Mouse (Mus musculus) heart, postnatal 0 days (tissue): ENCODE results near the gene Ythdc1. TPM values are rescaled to one million over a fixed set of nuclear protein-coding genes. Genes with fewer than 3 reads are reported as not detected.
A peak's percentile ranks its signal among the peaks of the same experiment; 100 is the strongest.

Experiments used
- ATAC-seq: fragments of 200-750 bp; cut with Nextera tagmentation; 2 replicates; pipeline ENCODE4 v1.8.0; 2017; ENCODE audit warnings: low read depth, moderate number of reproducible peaks, moderate library complexity; ENCODE audit not compliant: insufficient read depth
- DNase-seq: peaks from one replicate; pipeline ENCODE4 v3.0.0-alpha.2; 2016; ENCODE audit warnings: low spot score
- H3K27ac ChIP-seq: fragments of 300-500 bp; sonication (generic); 2 replicates; pipeline ENCODE4 v1.5.1; 2014; ENCODE audit warnings: low read depth, mild to moderate bottlenecking
- H3K27me3 ChIP-seq: fragments of 300-500 bp; sonication (generic); 2 replicates; pipeline ENCODE4 v1.6.1; 2014; ENCODE audit warnings: low read length, mixed read lengths; ENCODE audit not compliant: control insufficient read depth, insufficient read depth
- H3K36me3 ChIP-seq: fragments of 300-500 bp; sonication (generic); replicated peaks from 2 replicates; pipeline ENCODE4 v1.6.1; 2014; ENCODE audit warnings: low read length, mixed read lengths; ENCODE audit not compliant: control insufficient read depth, insufficient read depth
- H3K4me1 ChIP-seq: fragments of 300-500 bp; sonication (generic); 2 replicates; pipeline ENCODE4 v1.6.1; 2014; ENCODE audit warnings: antibody characterized with exemption; ENCODE audit not compliant: control insufficient read depth, insufficient read depth
- H3K4me2 ChIP-seq: fragments of 300-500 bp; sonication (generic); 2 replicates; pipeline ENCODE4 v1.6.1; 2014; ENCODE audit warnings: low read depth, mild to moderate bottlenecking, low read length, moderate library complexity
- H3K4me3 ChIP-seq: fragments of 300-500 bp; sonication (generic); 2 replicates; pipeline ENCODE4 v1.5.1; 2014; ENCODE audit warnings: low read depth, low read length
- H3K9ac ChIP-seq: fragments of 300-500 bp; sonication (generic); replicated peaks from 2 replicates; pipeline ENCODE4 v1.6.1; 2014; ENCODE audit warnings: low read depth, low read length, mixed read lengths
- H3K9me3 ChIP-seq: fragments of 300-500 bp; sonication (generic); replicated peaks from 2 replicates; pipeline ENCODE4 v1.6.1; 2016; ENCODE audit warnings: low read length; ENCODE audit not compliant: control insufficient read depth
- CTCF ChIP-seq: IDR thresholded peaks from 2 replicates; pipeline ENCODE4 v1.5.1; 2016; ENCODE audit warnings: antibody characterized with exemption, control low read depth, low read depth
- EP300 ChIP-seq: IDR thresholded peaks from 2 replicates; pipeline ENCODE4 v1.6.1; 2016; ENCODE audit warnings: antibody characterized with exemption, low read depth
- WGBS: fragments of 180-500 bp; shearing (Covaris S2); extraction: QIAGEN DNeasy Blood & Tissue Kit; methylation state at CpG from one replicate; pipeline ENCODE4 v1.1.7; 2014; 5-methylcytosine and 5-hydroxymethylcytosine counted together
- polyA plus RNA-seq: library from polyadenylated mRNA; unstranded; fragments of >200 nt; fragmentation: Nextera tagmentation; extraction: Ambion mirVana; gene quantifications from 2 replicates; pipeline ENCODE4 v1.2.1, GENCODE M21; 2015
- total RNA-seq: library from RNA; depleted of rRNA; stranded (reverse); fragments of >200 nt; gene quantifications from 2 replicates; pipeline ENCODE4 v1.2.3, GENCODE M21; 2014; ENCODE audit warnings: low replicate concordance

Ythdc1 gene
- total and polyA plus RNA-seq, 2 experiments from 2014 or later, result 16.9 to 20.0 TPM

GRCm38 (mm10) chr5:86783059-86783458, 21.0 kb upstream of the Ythdc1 start:
- no peaks in the 10 kb centered on the region for H3K4me1 ChIP-seq
- H3K36me3 ChIP-seq, result no peaks in the 10 kb centered on the region
- H3K4me2 ChIP-seq, result no peak overlapping the region
- H3K4me3 ChIP-seq, result no peak overlapping the region
- ATAC-seq, result no peak
- TF ChIP-seq CTCF, result no peak
- TF ChIP-seq EP300, result no peak
- no peaks in the 10 kb centered on the region for H3K27me3 ChIP-seq
- no peak for DNase-seq
- WGBS, result 53% methylated on average over 8 of the region's 8 CpGs
- 0 out of 2 replicates have a peak, but pooled peaks cover 2% of the 10 kb centered on the region for H3K9me3 ChIP-seq
- H3K27ac ChIP-seq, result no peak overlapping the region
- H3K9ac ChIP-seq, result no peak overlapping the region

- ATAC-seq (no peak), DNase-seq (no peak)
- H3K27ac ChIP-seq, result no peak overlapping the region
- H3K4me3 ChIP-seq, result no peak overlapping the region
- H3K9ac ChIP-seq, result no peak overlapping the region
- no peaks in the 10 kb centered on the region for H3K36me3 ChIP-seq
- no peaks in the 10 kb centered on the region for H3K27me3 ChIP-seq
- TF ChIP-seq EP300 (no peak), CTCF (no peak)
- 87% methylated on average over 1 of the region's 1 CpGs for WGBS
- H3K9me3 ChIP-seq, result no peaks in the 10 kb centered on the region
- H3K4me1 ChIP-seq, result no peaks in the 10 kb centered on the region
- no peak overlapping the region for H3K4me2 ChIP-seq
Measured at GRCm38 (mm10) chr5:86784205-86784604, 19.8 kb upstream of the Ythdc1 start.

- Histone ChIP-seq H3K4me2 (no peak overlapping the region), H3K36me3 (no peaks in the 10 kb centered on the region), H3K4me3 (no peak overlapping the region), H3K9me3 (no peaks in the 10 kb centered on the region), H3K4me1 (no peaks in the 10 kb centered on the region), H3K9ac (no peak overlapping the region), H3K27ac (no peak overlapping the region), H3K27me3 (no peaks in the 10 kb centered on the region)
- 61% methylated on average over 1 of the region's 1 CpGs for WGBS
- TF ChIP-seq CTCF (no peak), EP300 (no peak)
- ATAC-seq (no peak), DNase-seq (no peak)
Measured at GRCm38 (mm10) chr5:86786798-86787197, 17.2 kb upstream of the Ythdc1 start.

GRCm38 (mm10) chr5:86789954-86790353, 14.1 kb upstream of the Ythdc1 start:
- no peak for DNase-seq
- Histone ChIP-seq H3K4me2 (no peak overlapping the region), H3K4me3 (no peak overlapping the region), H3K9ac (no peak overlapping the region), H3K9me3 (no peaks in the 10 kb centered on the region), H3K4me1 (no peaks in the 10 kb centered on the region), H3K27ac (no peak overlapping the region), H3K27me3 (no peaks in the 10 kb centered on the region), H3K36me3 (no peaks in the 10 kb centered on the region)
- WGBS, result 63% methylated on average over 2 of the region's 2 CpGs
- TF ChIP-seq EP300 (no peak), CTCF (no peak)
- no peak for ATAC-seq

- WGBS, result 42% methylated on average over 4 of the region's 4 CpGs
- ATAC-seq, result no peak
- no peaks in the 10 kb centered on the region for H3K4me1 ChIP-seq
Measured at GRCm38 (mm10) chr5:86792249-86792648, 11.8 kb upstream of the Ythdc1 start.

GRCm38 (mm10) chr5:86792807-86793206, 11.2 kb upstream of the Ythdc1 start:
- Histone ChIP-seq H3K27ac (no peak overlapping the region), H3K9me3 (no peaks in the 10 kb centered on the region), H3K4me1 (no peaks in the 10 kb centered on the region), H3K27me3 (no peaks in the 10 kb centered on the region), H3K4me2 (no peak overlapping the region), H3K4me3 (no peak overlapping the region), H3K36me3 (no peaks in the 10 kb centered on the region), H3K9ac (no peak overlapping the region)
- no peak for ATAC-seq
- DNase-seq, result peak; percentile 23
- no peak for TF ChIP-seq CTCF
- TF ChIP-seq EP300, result no peak
- 37% methylated on average over 8 of the region's 8 CpGs for WGBS

More at GRCm38 (mm10) chr5:86792249-86792648, 11.8 kb upstream of the Ythdc1 start:
- Histone ChIP-seq H3K36me3 (no peaks in the 10 kb centered on the region), H3K27me3 (no peaks in the 10 kb centered on the region), H3K4me3 (no peak overlapping the region), H3K9ac (no peak overlapping the region), H3K4me2 (no peak overlapping the region), H3K9me3 (no peaks in the 10 kb centered on the region), H3K27ac (no peak overlapping the region)
- DNase-seq, result no peak
- TF ChIP-seq CTCF (no peak), EP300 (no peak)
